Mouse (Mus musculus) B cell, adult 62 days (primary cell): ENCODE measurements around the gene Lrriq4. TPM values are rescaled to one million over a fixed set of nuclear protein-coding genes. Genes with fewer than 3 reads are reported as not detected.

Source experiments
- total RNA-seq: library from RNA; stranded (reverse); gene quantifications from 4 replicates; pipeline ENCODE4 v1.2.4, GENCODE M21; 2023

Gene Lrriq4
- not detected in 4 replicates for total RNA-seq

DNA sequence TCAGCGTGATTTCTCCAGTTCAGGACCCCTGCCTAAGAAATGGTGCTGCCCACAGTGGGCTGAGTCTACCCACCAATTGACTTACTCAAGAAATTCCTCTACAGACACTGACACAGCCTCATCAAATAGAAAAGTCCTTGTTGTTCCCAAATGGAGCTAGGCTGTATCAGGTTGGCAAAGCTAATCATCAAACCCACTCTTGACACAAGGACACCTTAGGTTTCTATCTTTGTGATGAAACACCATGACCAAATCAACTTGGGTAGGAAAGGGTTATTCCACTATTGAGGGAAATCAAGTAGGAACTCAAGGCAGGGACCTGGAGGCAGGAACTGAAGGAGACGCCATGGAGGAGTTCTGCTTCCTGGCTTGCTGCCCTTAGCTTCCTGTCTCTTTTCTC lies at the start of gene Lrriq4:
Gene Lrriq4 (plus strand): TSS at position 301 of the 400 bp plus-strand sequence.

DNA sequence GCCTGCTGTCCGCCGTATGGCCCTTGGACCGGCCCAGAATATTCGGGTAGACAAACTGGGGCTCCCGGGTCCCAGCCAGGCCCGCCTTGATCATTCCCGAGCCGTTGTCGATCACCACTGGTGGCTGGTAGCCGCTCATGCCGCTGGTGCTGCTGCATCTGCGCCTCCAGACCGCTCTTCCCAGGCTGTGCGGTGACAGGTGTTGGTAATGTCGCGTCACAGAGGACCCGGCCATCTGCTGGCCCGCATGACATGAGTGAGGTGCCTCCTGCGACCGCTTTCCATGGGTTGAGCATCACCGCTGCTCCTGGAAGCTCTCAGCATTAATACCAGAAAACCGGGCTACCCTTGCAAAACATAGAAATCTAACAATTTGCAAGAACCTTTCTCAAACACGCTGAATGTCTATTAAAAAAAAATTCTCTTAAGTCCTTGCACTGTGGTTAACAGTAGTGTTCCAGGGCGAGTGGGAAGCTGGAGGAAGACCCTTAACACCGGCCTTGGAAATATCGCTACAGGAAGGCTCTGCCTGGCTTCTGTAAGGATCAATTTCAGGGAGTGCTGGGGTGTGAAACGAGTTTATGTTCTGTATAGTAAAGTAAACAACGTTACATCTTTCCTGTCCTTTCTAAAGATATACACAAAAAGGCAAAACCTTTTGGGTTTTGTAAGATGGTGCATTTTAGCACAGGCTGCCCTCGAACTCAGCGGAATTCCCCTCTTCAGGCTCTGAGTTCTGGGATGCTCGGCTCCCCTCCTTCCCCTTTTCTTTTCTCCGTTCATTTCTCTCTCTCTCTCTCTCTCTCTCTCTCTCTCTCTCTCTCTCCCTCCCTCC lies 44.4 kb upstream of the Lrriq4 start, which contains the start of gene Actrt3:
Gene Actrt3 (minus strand): TSS at position 229 of the 835 bp plus-strand sequence.

DNA sequence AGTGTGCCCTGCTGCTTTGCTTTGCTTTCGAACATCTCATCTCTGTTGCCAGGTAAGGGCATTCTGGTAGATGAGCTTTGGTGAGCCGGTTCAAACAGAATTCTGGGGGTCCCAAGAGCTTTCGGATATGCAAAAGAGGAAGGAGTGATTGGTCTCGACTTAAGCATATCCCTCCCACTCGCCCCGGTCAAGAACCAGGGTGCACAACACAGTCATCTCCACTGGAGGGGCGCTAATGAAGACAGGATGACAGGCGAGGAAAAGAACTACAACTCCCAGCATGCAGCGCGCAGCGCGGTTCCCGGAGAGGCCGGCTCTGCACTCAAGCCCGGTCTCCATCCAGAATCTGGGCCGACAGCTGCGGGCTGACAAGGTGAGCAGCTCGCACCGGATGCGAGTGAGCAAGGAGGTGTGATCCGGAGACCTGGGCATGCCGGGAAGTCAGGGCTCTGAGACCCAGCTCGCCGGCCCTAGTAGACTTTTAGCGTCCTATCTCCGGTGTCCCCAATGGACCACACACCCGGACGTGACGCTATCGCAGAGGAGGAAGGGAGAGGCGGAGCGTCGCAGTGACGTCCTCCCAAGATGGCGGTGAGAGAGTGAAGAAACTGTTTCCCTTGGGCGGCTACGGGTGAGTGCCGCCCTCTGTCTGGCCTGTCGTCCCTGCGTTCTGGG lies 42.1 kb upstream of the Lrriq4 start, which contains the start of gene Mynn:
Gene Mynn (plus strand): TSS at position 1 of the 675 bp plus-strand sequence.

DNA sequence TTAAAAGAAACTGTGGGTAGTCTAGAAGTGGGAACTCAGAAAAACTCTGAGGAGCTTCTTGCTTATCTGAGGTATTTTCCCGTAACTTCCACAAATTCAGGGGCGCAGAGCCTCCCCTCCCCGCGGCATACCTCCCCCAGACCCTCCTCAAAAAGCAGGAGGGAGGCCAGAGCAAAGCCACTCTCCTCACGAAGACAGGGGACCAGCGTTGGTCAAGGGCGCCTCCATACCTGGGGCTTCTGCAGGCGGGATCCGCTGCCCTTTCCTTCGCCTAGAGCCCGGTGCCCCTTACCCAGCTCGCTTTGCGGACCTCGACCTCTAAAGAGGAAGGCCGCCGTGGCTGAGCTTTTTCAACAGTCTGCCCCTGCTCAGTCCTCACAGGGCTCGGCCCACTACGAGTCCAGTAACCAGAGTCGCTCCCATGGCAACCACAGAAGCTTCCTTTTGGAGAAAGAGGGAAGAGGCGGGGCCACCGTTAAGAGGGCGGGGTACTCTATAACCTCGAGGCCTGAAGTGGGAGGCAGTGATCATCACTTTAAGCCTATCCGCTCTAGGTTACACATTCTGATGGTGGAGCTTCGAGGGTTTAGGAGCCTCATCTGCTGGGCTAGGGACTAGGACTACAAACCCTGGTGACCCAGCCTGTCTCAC lies 3.3 kb downstream of the Lrriq4 start, which contains the start of gene Lrrc34:
Gene Lrrc34 (minus strand): TSS at position 430 of the 651 bp plus-strand sequence.

DNA sequence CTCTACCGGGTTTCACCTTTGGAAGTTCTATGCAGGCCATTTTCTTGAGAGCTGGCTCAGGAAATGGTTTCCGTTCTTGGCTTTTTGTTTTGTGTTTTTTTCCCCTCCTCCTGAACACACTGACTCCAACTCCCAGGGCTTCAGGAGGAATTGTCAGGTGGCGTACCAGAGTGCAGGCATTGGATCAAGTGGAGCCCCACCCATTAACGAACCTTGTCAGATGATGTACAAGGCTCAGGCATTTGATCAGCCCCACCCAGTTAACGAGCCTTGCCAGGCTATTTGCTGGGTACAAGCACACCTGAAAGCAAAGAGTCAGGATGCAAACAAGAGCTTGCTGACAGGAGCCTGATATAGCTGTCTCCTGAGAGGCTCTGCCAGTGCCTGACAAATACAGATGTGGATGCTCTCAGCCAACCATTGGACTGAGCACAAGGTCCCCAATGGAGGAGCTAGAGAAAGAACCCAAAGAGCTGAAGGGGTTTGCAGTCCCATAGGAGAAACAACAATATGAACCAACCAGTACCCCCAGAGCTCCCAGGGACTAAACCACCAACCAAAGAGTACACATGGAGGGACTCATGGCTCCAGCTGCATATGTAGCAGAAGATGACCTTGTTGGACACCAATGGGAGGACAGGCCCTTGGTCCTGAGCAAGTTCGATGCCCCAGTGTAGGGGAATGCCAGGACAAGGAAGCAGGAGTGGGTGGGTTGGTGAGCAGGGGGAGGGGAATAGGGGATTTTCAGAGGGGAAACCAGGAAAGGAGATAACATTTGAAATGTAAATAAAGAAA lies 55.6 kb downstream of the Lrriq4 start, which contains the start of gene Lrrc31:
Gene Lrrc31 (minus strand): TSS at position 133 of the 795 bp plus-strand sequence.

Other genes with a start within 250 kb of the Lrriq4 start
- gene Mecom, start 96.5 kb upstream of the Lrriq4 start, total RNA-seq = not detected in 4 replicates
- 0.77 to 2.2 TPM (median 1.3 TPM) in 4 replicates for gene Actrt3, start 44.6 kb upstream of the Lrriq4 start, total RNA-seq
- gene Mynn, start 42.4 kb upstream of the Lrriq4 start, total RNA-seq = 60.0 to 73.7 TPM (median 67.0 TPM) in 4 replicates
- not detected in 4 replicates for gene Lrrc34, start 3.4 kb downstream of the Lrriq4 start, total RNA-seq
- gene Lrrc31, start 55.3 kb downstream of the Lrriq4 start, total RNA-seq = not detected in 4 replicates
- gene Samd7, start 101.8 kb downstream of the Lrriq4 start, total RNA-seq = not detected in 4 replicates
- 65.8 to 85.1 TPM (median 72.6 TPM) in 4 replicates for gene Sec62, start 148.4 kb downstream of the Lrriq4 start, total RNA-seq
- 0.63 TPM in 1 of 4 replicates, not detected in the others for gene Gpr160, start 211.4 kb downstream of the Lrriq4 start, total RNA-seq